Mouse (Mus musculus) kidney, postnatal 0 days (tissue): Measurements from ENCODE around the gene Golgb1. TPM values are rescaled to one million over a fixed set of nuclear protein-coding genes. Genes with fewer than 3 reads are reported as not detected.

Source experiments
- ATAC-seq: fragments of 200-750 bp; cut with Nextera tagmentation; replicated peaks from 2 replicates; pipeline ENCODE4 v1.8.0; 2017; ENCODE audit warnings: low read depth, moderate number of reproducible peaks, moderate TSS enrichment, moderate library complexity; ENCODE audit not compliant: low FRiP score
- DNase-seq: peaks from one replicate; pipeline ENCODE4 v3.0.0-alpha.2; 2016; ENCODE audit warnings: low spot score
- H3K27ac ChIP-seq: fragments of 300-500 bp; sonication (generic); 2 replicates; pipeline ENCODE4 v1.5.1; 2014; ENCODE audit warnings: mild to moderate bottlenecking
- H3K27me3 ChIP-seq: fragments of 300-500 bp; sonication (generic); 2 replicates; pipeline ENCODE4 v1.6.1; 2014; ENCODE audit warnings: low read length, mixed read lengths; ENCODE audit not compliant: insufficient read depth
- H3K36me3 ChIP-seq: fragments of 300-500 bp; sonication (generic); 2 replicates; pipeline ENCODE4 v1.6.1; 2014; ENCODE audit warnings: low read length, mixed read lengths; ENCODE audit not compliant: insufficient read depth
- H3K4me1 ChIP-seq: fragments of 300-500 bp; sonication (generic); replicated peaks from 2 replicates; pipeline ENCODE4 v1.6.1; 2014; ENCODE audit warnings: antibody characterized with exemption, low read length, mixed read lengths; ENCODE audit not compliant: insufficient read depth
- H3K4me2 ChIP-seq: fragments of 300-500 bp; sonication (generic); 2 replicates; pipeline ENCODE4 v1.6.1; 2014; ENCODE audit warnings: mild to moderate bottlenecking, low read length, moderate library complexity, mixed read lengths
- H3K4me3 ChIP-seq: fragments of 300-500 bp; sonication (generic); replicated peaks from 2 replicates; pipeline ENCODE4 v1.5.1; 2014; ENCODE audit warnings: low read depth, low read length
- H3K9ac ChIP-seq: fragments of 300-500 bp; sonication (generic); 2 replicates; pipeline ENCODE4 v1.6.1; 2014; ENCODE audit warnings: low read depth, low read length
- H3K9me3 ChIP-seq: fragments of 300-500 bp; sonication (generic); replicated peaks from 2 replicates; pipeline ENCODE4 v1.6.1; 2016; ENCODE audit warnings: low read length, inconsistent platforms, mixed read lengths
- CTCF ChIP-seq: IDR thresholded peaks from 2 replicates; pipeline ENCODE4 v1.5.1; 2016; ENCODE audit warnings: antibody characterized with exemption, low read depth, mild to moderate bottlenecking, moderate library complexity
- WGBS: fragments of 180-500 bp; shearing (Covaris S2); extraction: QIAGEN DNeasy Blood & Tissue Kit; methylation state at CpG from one replicate; pipeline ENCODE4 v1.1.7; 2014; 5-methylcytosine and 5-hydroxymethylcytosine counted together
- polyA plus RNA-seq: library from polyadenylated mRNA; unstranded; fragments of >200 nt; fragmentation: Nextera tagmentation; extraction: Ambion mirVana; gene quantifications from 2 replicates; pipeline ENCODE4 v1.2.1, GENCODE M21; 2015

Golgb1 gene
- polyA plus RNA-seq, 1 experiment from 2014 or later: 101 TPM

DNA sequence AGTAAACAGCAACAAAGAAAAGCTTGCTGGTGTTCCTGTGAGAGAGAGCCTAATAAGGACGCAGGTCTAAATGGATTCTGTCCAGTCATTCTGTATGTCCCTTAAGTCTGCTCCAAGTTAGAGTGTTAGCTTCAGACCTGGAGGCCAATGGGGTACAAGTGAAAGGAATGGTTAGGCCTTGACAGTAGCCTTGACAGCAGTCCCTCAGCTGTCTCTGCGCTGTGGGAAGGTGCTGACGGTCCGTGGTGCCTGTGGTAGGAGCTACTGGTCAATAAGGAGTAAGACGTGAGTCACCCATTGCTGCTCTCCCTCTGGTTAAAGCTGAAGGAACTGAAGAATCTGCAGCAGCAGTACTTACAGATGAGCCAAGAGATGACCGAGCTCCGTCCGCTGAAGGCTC is 49.4 kb downstream of the Golgb1 start:
- ATAC-seq: no peak
- Histone ChIP-seq H3K36me3 (peaks cover 35% of the 10 kb centered on the region), H3K4me1 (no peaks in the 10 kb centered on the region), H3K4me2 (no peak overlapping the region), H3K27me3 (no peaks in the 10 kb centered on the region), H3K27ac (no peak overlapping the region), H3K4me3 (no peak overlapping the region), H3K9ac (no peak overlapping the region), H3K9me3 (no peaks in the 10 kb centered on the region)
- WGBS: 95% methylated on average over 8 of the region's 8 CpGs
- no peak for TF ChIP-seq CTCF
- DNase-seq: no peak

DNA sequence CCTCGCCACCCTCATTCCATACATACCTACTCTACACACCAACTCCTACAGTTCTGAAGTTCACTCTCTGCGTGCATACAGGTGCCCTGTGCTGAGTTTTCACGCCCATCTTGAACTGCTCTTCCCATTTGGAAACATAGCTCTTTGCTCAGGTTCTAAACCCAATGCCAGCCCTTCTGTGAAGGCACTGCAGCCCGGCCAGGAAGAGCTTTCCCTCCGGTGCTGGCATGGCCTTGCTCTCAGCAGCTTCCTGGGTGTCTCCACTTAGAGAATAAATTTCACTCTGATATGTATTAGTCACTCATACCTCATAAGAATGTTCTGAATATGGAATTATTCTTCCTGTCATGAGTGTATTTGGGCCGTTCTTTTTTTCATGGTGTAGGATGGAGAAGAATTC is 50.4 kb downstream of the Golgb1 start:
- DNase-seq: no peak
- H3K27me3 ChIP-seq: no peaks in the 10 kb centered on the region
- H3K4me2 ChIP-seq: no peak overlapping the region
- H3K4me3 ChIP-seq: no peak overlapping the region
- no peak overlapping the region for H3K9ac ChIP-seq
- 90% methylated on average over 6 of the region's 6 CpGs for WGBS
- H3K9me3 ChIP-seq: no peaks in the 10 kb centered on the region
- no peaks in the 10 kb centered on the region for H3K4me1 ChIP-seq
- no peak for ATAC-seq
- H3K27ac ChIP-seq: no peak overlapping the region
- H3K36me3 ChIP-seq: peaks cover 39% of the 10 kb centered on the region
- no peak for TF ChIP-seq CTCF

DNA sequence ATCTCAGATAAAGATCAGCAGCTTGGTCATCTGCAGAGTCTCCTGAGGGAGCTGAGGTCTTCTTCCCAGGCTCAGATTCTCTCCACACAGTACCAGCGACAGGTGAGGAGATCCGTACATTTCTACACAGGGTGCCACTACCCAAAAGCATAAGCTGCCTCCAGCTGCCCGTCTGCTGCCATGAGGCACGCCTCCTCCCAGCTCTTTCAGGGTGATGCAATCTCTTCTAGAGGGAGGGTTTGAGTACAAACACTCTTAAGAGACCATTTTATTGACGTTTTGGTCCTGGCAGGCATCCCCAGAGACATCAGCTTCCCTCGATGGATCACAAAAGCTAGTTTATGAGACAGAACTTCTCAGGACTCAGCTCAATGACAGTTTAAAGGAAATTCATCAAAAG is 50.9 kb downstream of the Golgb1 start:
- DNase-seq (no peak), ATAC-seq (no peak)
- peaks cover 42% of the 10 kb centered on the region for H3K36me3 ChIP-seq

GRCm38 (mm10) chr16:36926514-36927447 is 51.8 kb downstream of the Golgb1 start:
- H3K27ac ChIP-seq: no peak overlapping the region
- H3K9ac ChIP-seq: no peak overlapping the region
- H3K4me3 ChIP-seq: no peak overlapping the region
- H3K9me3 ChIP-seq: no peaks in the 10 kb centered on the region
- DNase-seq: no peak
- H3K4me2 ChIP-seq: no peak overlapping the region
- no peak for TF ChIP-seq CTCF
- no peaks in the 10 kb centered on the region for H3K4me1 ChIP-seq
- H3K36me3 ChIP-seq: peaks cover 49% of the 10 kb centered on the region
- ATAC-seq: no peak
- H3K27me3 ChIP-seq: no peaks in the 10 kb centered on the region
- WGBS: 94% methylated on average over 10 of the region's 10 CpGs

More for the DNA sequence above, 50.9 kb downstream of the Golgb1 start:
- no peaks in the 10 kb centered on the region for H3K4me1 ChIP-seq
- H3K9ac ChIP-seq: no peak overlapping the region
- 73% methylated on average over 6 of the region's 6 CpGs for WGBS
- no peaks in the 10 kb centered on the region for H3K27me3 ChIP-seq
- no peak overlapping the region for H3K27ac ChIP-seq
- H3K4me3 ChIP-seq: no peak overlapping the region
- no peak for TF ChIP-seq CTCF
- no peaks in the 10 kb centered on the region for H3K9me3 ChIP-seq
- no peak overlapping the region for H3K4me2 ChIP-seq

GRCm38 (mm10) chr16:36927495-36928105 is 52.7 kb downstream of the Golgb1 start:
- no peak overlapping the region for H3K9ac ChIP-seq
- ATAC-seq (no peak), DNase-seq (no peak)
- no peaks in the 10 kb centered on the region for H3K4me1 ChIP-seq
- no peak for TF ChIP-seq CTCF
- WGBS: 84% methylated on average over 10 of the region's 10 CpGs
- no peak overlapping the region for H3K4me3 ChIP-seq
- peaks cover 56% of the 10 kb centered on the region for H3K36me3 ChIP-seq
- H3K4me2 ChIP-seq: no peak overlapping the region
- no peak overlapping the region for H3K27ac ChIP-seq
- no peaks in the 10 kb centered on the region for H3K27me3 ChIP-seq
- H3K9me3 ChIP-seq: no peaks in the 10 kb centered on the region

- Histone ChIP-seq H3K4me1 (no peaks in the 10 kb centered on the region), H3K4me3 (no peak overlapping the region), H3K27me3 (no peaks in the 10 kb centered on the region), H3K9me3 (no peaks in the 10 kb centered on the region), H3K4me2 (no peak overlapping the region), H3K9ac (no peak overlapping the region), H3K36me3 (peaks cover 61% of the 10 kb centered on the region), H3K27ac (no peak overlapping the region)
- no peak for DNase-seq
- WGBS: 91% methylated on average over 8 of the region's 8 CpGs
- no peak for ATAC-seq
- no peak for TF ChIP-seq CTCF
Observed at GRCm38 (mm10) chr16:36928106-36928500, 53.2 kb downstream of the Golgb1 start.
